Mouse (Mus musculus) midbrain, embryonic 11.5 days (tissue): Measurements from ENCODE around the gene Pbld2. TPM values are rescaled to one million over a fixed set of nuclear protein-coding genes. Genes with fewer than 3 reads are reported as not detected.
A peak's percentile ranks its signal among the peaks of the same experiment; 100 is the strongest.

ENCODE experiments used
- ATAC-seq: fragments of 200-750 bp; cut with Nextera tagmentation; 2 replicates; pipeline ENCODE4 v1.8.0; 2017; ENCODE audit warnings: moderate TSS enrichment, moderate library complexity; ENCODE audit not compliant: low FRiP score
- DNase-seq: peaks from one replicate; pipeline ENCODE4 v3.0.0; 2015; ENCODE audit warnings: low spot score; ENCODE audit errors: missing footprints
- H3K27ac ChIP-seq: fragments of 300-500 bp; sonication (generic); 2 replicates; pipeline ENCODE4 v1.5.1; 2014; ENCODE audit warnings: low read depth, low read length
- H3K27me3 ChIP-seq: fragments of 300-500 bp; sonication (generic); 2 replicates; pipeline ENCODE4 v1.6.1; 2014; ENCODE audit warnings: mild to moderate bottlenecking, low read length, moderate library complexity, mixed read lengths; ENCODE audit not compliant: control insufficient read depth, insufficient read depth
- H3K36me3 ChIP-seq: fragments of 300-500 bp; sonication (generic); 2 replicates; pipeline ENCODE4 v1.6.1; 2014; ENCODE audit warnings: mild to moderate bottlenecking, low read length, moderate library complexity, mixed read lengths; ENCODE audit not compliant: control insufficient read depth, insufficient read depth
- H3K4me1 ChIP-seq: fragments of 300-500 bp; sonication (generic); 2 replicates; pipeline ENCODE4 v1.6.1; 2014; ENCODE audit warnings: low read length; ENCODE audit not compliant: control insufficient read depth, insufficient read depth
- H3K4me2 ChIP-seq: fragments of 300-500 bp; sonication (generic); 2 replicates; pipeline ENCODE4 v1.6.1; 2014; ENCODE audit warnings: mild to moderate bottlenecking, moderate library complexity
- H3K4me3 ChIP-seq: fragments of 300-500 bp; sonication (generic); 2 replicates; pipeline ENCODE4 v1.5.1; 2014; ENCODE audit warnings: low read depth, low read length
- H3K9ac ChIP-seq: fragments of 300-500 bp; sonication (generic); 2 replicates; pipeline ENCODE4 v1.6.1; 2014; ENCODE audit warnings: low read length
- H3K9me3 ChIP-seq: fragments of 300-500 bp; sonication (generic); 2 replicates; pipeline ENCODE4 v1.6.1; 2016; ENCODE audit warnings: low read length; ENCODE audit not compliant: control insufficient read depth
- WGBS: fragments of 180-500 bp; shearing (Covaris S2); extraction: QIAGEN DNeasy Blood & Tissue Kit; methylation state at CpG from one replicate; pipeline ENCODE4 v1.1.7; 2014; 5-methylcytosine and 5-hydroxymethylcytosine counted together
- polyA plus RNA-seq: library from polyadenylated mRNA; unstranded; fragments of >200 nt; fragmentation: Nextera tagmentation; extraction: Ambion mirVana; gene quantifications from 2 replicates; pipeline ENCODE4 v1.2.1, GENCODE M21; 2014

Gene Pbld2
- polyA plus RNA-seq, 1 experiment from 2014 or later = 1.7 TPM

- no peaks in the 10 kb centered on the region for H3K4me1 ChIP-seq
- H3K27ac ChIP-seq = no peak overlapping the region
- 60% methylated on average over 9 of the region's 9 CpGs for WGBS
- peaks cover 20% of the 10 kb centered on the region for H3K36me3 ChIP-seq
- no peak overlapping the region for H3K9ac ChIP-seq
- H3K4me2 ChIP-seq = no peak overlapping the region
- no peak for ATAC-seq
- no peak for DNase-seq
- H3K9me3 ChIP-seq = no peaks in the 10 kb centered on the region
- no peaks in the 10 kb centered on the region for H3K27me3 ChIP-seq
- no peak overlapping the region for H3K4me3 ChIP-seq
These were observed 23.5 kb upstream of the Pbld2 start for GRCm38 (mm10) chr10:63000584-63000983.

GRCm38 (mm10) chr10:63003252-63003651, 20.9 kb upstream of the Pbld2 start:
- no peak overlapping the region for H3K4me3 ChIP-seq
- WGBS = 81% methylated on average over 9 of the region's 9 CpGs
- no peaks in the 10 kb centered on the region for H3K4me1 ChIP-seq
- H3K27me3 ChIP-seq = no peaks in the 10 kb centered on the region
- DNase-seq (no peak), ATAC-seq (no peak)
- H3K4me2 ChIP-seq = no peak overlapping the region
- no peak overlapping the region for H3K27ac ChIP-seq
- no peaks in the 10 kb centered on the region for H3K9me3 ChIP-seq
- H3K36me3 ChIP-seq = peaks cover 14% of the 10 kb centered on the region
- no peak overlapping the region for H3K9ac ChIP-seq

GRCm38 (mm10) chr10:63004556-63004955, 19.6 kb upstream of the Pbld2 start:
- ATAC-seq (no peak), DNase-seq (no peak)
- H3K9me3 ChIP-seq = no peaks in the 10 kb centered on the region
- H3K9ac ChIP-seq = no peak overlapping the region
- H3K4me3 ChIP-seq = no peak overlapping the region
- H3K36me3 ChIP-seq = peaks cover 14% of the 10 kb centered on the region
- WGBS = 91% methylated on average over 9 of the region's 9 CpGs
- H3K27me3 ChIP-seq = no peaks in the 10 kb centered on the region
- H3K27ac ChIP-seq = no peak overlapping the region
- H3K4me2 ChIP-seq = no peak overlapping the region
- H3K4me1 ChIP-seq = no peaks in the 10 kb centered on the region

- no peak for DNase-seq
- 78% methylated on average over 3 of the region's 3 CpGs for WGBS
- Histone ChIP-seq H3K4me2 (no peak overlapping the region), H3K9ac (no peak overlapping the region), H3K4me1 (no peaks in the 10 kb centered on the region), H3K36me3 (peaks cover 27% of the 10 kb centered on the region), H3K4me3 (no peak overlapping the region), H3K9me3 (no peaks in the 10 kb centered on the region), H3K27ac (no peak overlapping the region), H3K27me3 (no peaks in the 10 kb centered on the region)
- no peak for ATAC-seq
These were observed 15.9 kb upstream of the Pbld2 start for GRCm38 (mm10) chr10:63008193-63008592.

GRCm38 (mm10) chr10:63010268-63010667, 13.8 kb upstream of the Pbld2 start:
- Histone ChIP-seq H3K4me3 (no peak overlapping the region), H3K27ac (no peak overlapping the region), H3K4me2 (no peak overlapping the region), H3K9me3 (no peaks in the 10 kb centered on the region), H3K9ac (no peak overlapping the region), H3K27me3 (no peaks in the 10 kb centered on the region), H3K36me3 (peaks cover 28% of the 10 kb centered on the region), H3K4me1 (no peaks in the 10 kb centered on the region)
- 89% methylated on average over 4 of the region's 4 CpGs for WGBS
- DNase-seq (no peak), ATAC-seq (peak; percentile 45; the same call in 1 of the 2 replicates)

- Histone ChIP-seq H3K9ac (no peak overlapping the region), H3K27me3 (no peaks in the 10 kb centered on the region), H3K4me1 (no peaks in the 10 kb centered on the region), H3K9me3 (no peaks in the 10 kb centered on the region), H3K4me3 (no peak overlapping the region), H3K36me3 (peaks cover 35% of the 10 kb centered on the region), H3K27ac (no peak overlapping the region), H3K4me2 (no peak overlapping the region)
- no peak for ATAC-seq
- 89% methylated on average over 6 of the region's 6 CpGs for WGBS
- DNase-seq = no peak
These were observed 12.6 kb upstream of the Pbld2 start for GRCm38 (mm10) chr10:63011556-63011955.

- Histone ChIP-seq H3K27me3 (no peaks in the 10 kb centered on the region), H3K36me3 (peaks cover 30% of the 10 kb centered on the region; the same call in 1 of the 2 replicates), H3K9me3 (no peaks in the 10 kb centered on the region), H3K4me3 (no peak overlapping the region), H3K27ac (no peak overlapping the region), H3K4me2 (no peak overlapping the region), H3K9ac (no peak overlapping the region), H3K4me1 (no peaks in the 10 kb centered on the region)
- no peak for DNase-seq
- no peak for ATAC-seq
- 90% methylated on average over 3 of the region's 3 CpGs for WGBS
These were observed 10.6 kb upstream of the Pbld2 start for GRCm38 (mm10) chr10:63013476-63013875.

- peaks cover 28% of the 10 kb centered on the region; the same call in 1 of the 2 replicates for H3K36me3 ChIP-seq
- H3K9ac ChIP-seq = no peak overlapping the region
- H3K27ac ChIP-seq = no peak overlapping the region
- H3K4me3 ChIP-seq = no peak overlapping the region
- no peak for DNase-seq
- H3K4me1 ChIP-seq = no peaks in the 10 kb centered on the region
- H3K27me3 ChIP-seq = no peaks in the 10 kb centered on the region
- ATAC-seq = no peak
- WGBS = 92% methylated on average over 9 of the region's 9 CpGs
- H3K9me3 ChIP-seq = no peaks in the 10 kb centered on the region
- no peak overlapping the region for H3K4me2 ChIP-seq
These were observed 9.9 kb upstream of the Pbld2 start for GRCm38 (mm10) chr10:63014168-63014567.

- no peak for DNase-seq
- WGBS = 91% methylated on average over 6 of the region's 6 CpGs
- Histone ChIP-seq H3K27ac (no peak overlapping the region), H3K36me3 (peaks cover 8% of the 10 kb centered on the region; the same call in 1 of the 2 replicates), H3K4me1 (peaks cover 19% of the 10 kb centered on the region), H3K27me3 (no peaks in the 10 kb centered on the region), H3K4me3 (no peak overlapping the region), H3K9me3 (no peaks in the 10 kb centered on the region), H3K4me2 (no peak overlapping the region; the same call in 1 of the 2 replicates), H3K9ac (no peak overlapping the region)
- no peak for ATAC-seq
These were observed 4.8 kb upstream of the Pbld2 start for GRCm38 (mm10) chr10:63019304-63019703.
